Mouse (Mus musculus) G1E (cell line): ENCODE results near the gene Abat.

Source experiments
- CTCF ChIP-seq: IDR thresholded peaks from 2 replicates; pipeline ENCODE4 v1.5.1; 2012; ENCODE audit warnings: low read depth, low read length, inconsistent platforms, mixed read lengths
- GATA1 ChIP-seq: IDR thresholded peaks from 2 replicates; pipeline ENCODE4 v1.6.1; 2012; ENCODE audit warnings: borderline replicate concordance, low read length, inconsistent platforms, mixed read lengths
- GATA2 ChIP-seq: IDR thresholded peaks from 2 replicates; pipeline ENCODE4 v1.6.1; 2012; ENCODE audit warnings: low read depth, low read length, inconsistent platforms, borderline replicate concordance
- POLR2AphosphoS5 ChIP-seq: IDR thresholded peaks from 2 replicates; pipeline ENCODE4 v1.6.1; 2012; ENCODE audit warnings: low read depth, low read length, inconsistent platforms; ENCODE audit not compliant: insufficient replicate concordance
- TAL1 ChIP-seq: conservative IDR thresholded peaks from 2 replicates; pipeline ENCODE4 v1.6.1; 2012; ENCODE audit warnings: low read depth, low read length, inconsistent platforms, mixed read lengths

GRCm38 (mm10) chr16:8512830-8513229 is 399 bp upstream of the Abat start:
- TF ChIP-seq CTCF (no peak), GATA1 (no peak), TAL1 (no peak), POLR2AphosphoS5 (no peak), GATA2 (no peak)
